Mouse (Mus musculus) kidney, embryonic 16.5 days (tissue): ENCODE results near the gene Cd5. TPM values are rescaled to one million over a fixed set of nuclear protein-coding genes. Genes with fewer than 3 reads are reported as not detected.
A peak's percentile ranks its signal among the peaks of the same experiment; 100 is the strongest.

ENCODE experiments used
- ATAC-seq: fragments of 200-750 bp; cut with Nextera tagmentation; 2 replicates; pipeline ENCODE4 v1.8.0; 2017; ENCODE audit warnings: moderate TSS enrichment; ENCODE audit not compliant: low FRiP score, low TSS enrichment
- H3K27ac ChIP-seq: fragments of 300-500 bp; sonication (generic); 2 replicates; pipeline ENCODE4 v1.5.1; 2014; ENCODE audit warnings: low read length
- H3K27me3 ChIP-seq: fragments of 300-500 bp; sonication (generic); 2 replicates; pipeline ENCODE4 v1.6.1; 2014; ENCODE audit warnings: low read length, control low read depth, mixed read lengths; ENCODE audit not compliant: insufficient read depth
- H3K36me3 ChIP-seq: fragments of 300-500 bp; sonication (generic); 2 replicates; pipeline ENCODE4 v1.6.1; 2014; ENCODE audit warnings: low read length, control low read depth, mixed read lengths; ENCODE audit not compliant: insufficient read depth
- H3K4me1 ChIP-seq: fragments of 300-500 bp; sonication (generic); 2 replicates; pipeline ENCODE4 v1.6.1; 2014; ENCODE audit warnings: low read length, control low read depth, mixed read lengths; ENCODE audit not compliant: insufficient read depth
- H3K4me2 ChIP-seq: fragments of 300-500 bp; sonication (generic); replicated peaks from 2 replicates; pipeline ENCODE4 v1.6.1; 2014; ENCODE audit warnings: low read depth, low read length
- H3K4me3 ChIP-seq: fragments of 300-500 bp; sonication (generic); 2 replicates; pipeline ENCODE4 v1.5.1; 2014; ENCODE audit warnings: mild to moderate bottlenecking, low read length
- H3K9ac ChIP-seq: fragments of 300-500 bp; sonication (generic); replicated peaks from 2 replicates; pipeline ENCODE4 v1.6.1; 2014; ENCODE audit warnings: low read length
- H3K9me3 ChIP-seq: fragments of 300-500 bp; sonication (generic); 2 replicates; pipeline ENCODE4 v1.6.1; 2016; ENCODE audit warnings: low read length, control low read depth
- WGBS: fragments of 180-500 bp; shearing (Covaris S2); extraction: QIAGEN DNeasy Blood & Tissue Kit; methylation state at CpG from one replicate; pipeline ENCODE4 v1.1.7; 2014; 5-methylcytosine and 5-hydroxymethylcytosine counted together
- polyA plus RNA-seq: library from polyadenylated mRNA; unstranded; fragments of >200 nt; fragmentation: Nextera tagmentation; extraction: Ambion mirVana; gene quantifications from 2 replicates; pipeline ENCODE4 v1.2.1, GENCODE M21; 2015

Gene Cd5
- polyA plus RNA-seq, 1 experiment from 2014 or later, result 0.19 TPM

GRCm38 (mm10) chr19:10710088-10710511, 28.7 kb downstream of the Cd5 start:
- no peak overlapping the region for H3K4me2 ChIP-seq
- WGBS, result 83% methylated on average over 9 of the region's 9 CpGs
- H3K4me1 ChIP-seq, result peaks cover 4% of the 10 kb centered on the region; the same call in 1 of the 2 replicates
- peak; percentile 5; the same call in 1 of the 2 replicates for ATAC-seq
- no peak overlapping the region for H3K27ac ChIP-seq
- no peaks in the 10 kb centered on the region for H3K9me3 ChIP-seq
- no peak overlapping the region for H3K9ac ChIP-seq
- H3K36me3 ChIP-seq, result peaks cover 38% of the 10 kb centered on the region
- no peaks in the 10 kb centered on the region for H3K27me3 ChIP-seq
- no peak overlapping the region for H3K4me3 ChIP-seq

GRCm38 (mm10) chr19:10709360-10710087, 29.3 kb downstream of the Cd5 start:
- peak; percentile 75 for ATAC-seq
- 23% methylated on average over 8 of the region's 8 CpGs for WGBS
- peaks cover 38% of the 10 kb centered on the region for H3K36me3 ChIP-seq

GRCm38 (mm10) chr19:10708900-10709299, 29.9 kb downstream of the Cd5 start:
- no peak for ATAC-seq
- peaks cover 4% of the 10 kb centered on the region; the same call in 1 of the 2 replicates for H3K4me1 ChIP-seq
- no peaks in the 10 kb centered on the region for H3K27me3 ChIP-seq
- no peak overlapping the region for H3K27ac ChIP-seq
- H3K9ac ChIP-seq, result 0 out of 2 replicates have a peak overlapping the region, but pooled peaks have one; percentile 7
- 79% methylated on average over 6 of the region's 6 CpGs for WGBS
- H3K4me3 ChIP-seq, result no peak overlapping the region
- no peaks in the 10 kb centered on the region for H3K9me3 ChIP-seq
- H3K4me2 ChIP-seq, result no peak overlapping the region
- peaks cover 38% of the 10 kb centered on the region for H3K36me3 ChIP-seq

More at GRCm38 (mm10) chr19:10709360-10710087, 29.3 kb downstream of the Cd5 start:
- Histone ChIP-seq H3K27me3 (no peaks in the 10 kb centered on the region), H3K4me1 (peaks cover 4% of the 10 kb centered on the region; the same call in 1 of the 2 replicates), H3K4me2 (no peak overlapping the region), H3K4me3 (no peak overlapping the region), H3K9me3 (no peaks in the 10 kb centered on the region), H3K9ac (0 out of 2 replicates have a peak overlapping the region, but pooled peaks have one; percentile 7), H3K27ac (no peak overlapping the region)

DNA sequence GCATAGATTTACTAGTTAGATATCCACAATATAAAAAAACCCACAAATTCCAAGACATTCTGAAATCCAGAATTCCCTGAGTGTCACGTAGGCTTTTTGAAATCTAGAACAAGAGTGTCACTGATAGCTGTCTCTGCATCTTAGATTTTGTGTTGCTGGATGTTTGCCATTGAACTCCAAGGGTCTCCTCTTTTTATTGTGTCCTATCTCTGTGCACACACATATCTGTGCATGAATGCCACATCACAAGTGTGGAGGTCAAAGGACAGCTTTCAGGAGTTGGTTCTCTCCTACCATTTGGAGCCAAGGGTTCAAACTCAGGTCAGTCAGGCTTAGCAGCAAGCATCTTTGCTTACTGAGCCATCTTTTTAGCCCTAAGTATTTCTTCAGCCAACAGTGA, 30.9 kb downstream of the Cd5 start:
- no peaks in the 10 kb centered on the region for H3K9me3 ChIP-seq
- peaks cover 33% of the 10 kb centered on the region for H3K36me3 ChIP-seq
- H3K4me2 ChIP-seq, result no peak overlapping the region
- 91% methylated on average over 1 of the region's 1 CpGs for WGBS
- no peak overlapping the region for H3K27ac ChIP-seq
- H3K4me3 ChIP-seq, result no peak overlapping the region
- no peak overlapping the region for H3K9ac ChIP-seq
- H3K27me3 ChIP-seq, result no peaks in the 10 kb centered on the region
- H3K4me1 ChIP-seq, result peaks cover 4% of the 10 kb centered on the region; the same call in 1 of the 2 replicates
- no peak for ATAC-seq

DNA sequence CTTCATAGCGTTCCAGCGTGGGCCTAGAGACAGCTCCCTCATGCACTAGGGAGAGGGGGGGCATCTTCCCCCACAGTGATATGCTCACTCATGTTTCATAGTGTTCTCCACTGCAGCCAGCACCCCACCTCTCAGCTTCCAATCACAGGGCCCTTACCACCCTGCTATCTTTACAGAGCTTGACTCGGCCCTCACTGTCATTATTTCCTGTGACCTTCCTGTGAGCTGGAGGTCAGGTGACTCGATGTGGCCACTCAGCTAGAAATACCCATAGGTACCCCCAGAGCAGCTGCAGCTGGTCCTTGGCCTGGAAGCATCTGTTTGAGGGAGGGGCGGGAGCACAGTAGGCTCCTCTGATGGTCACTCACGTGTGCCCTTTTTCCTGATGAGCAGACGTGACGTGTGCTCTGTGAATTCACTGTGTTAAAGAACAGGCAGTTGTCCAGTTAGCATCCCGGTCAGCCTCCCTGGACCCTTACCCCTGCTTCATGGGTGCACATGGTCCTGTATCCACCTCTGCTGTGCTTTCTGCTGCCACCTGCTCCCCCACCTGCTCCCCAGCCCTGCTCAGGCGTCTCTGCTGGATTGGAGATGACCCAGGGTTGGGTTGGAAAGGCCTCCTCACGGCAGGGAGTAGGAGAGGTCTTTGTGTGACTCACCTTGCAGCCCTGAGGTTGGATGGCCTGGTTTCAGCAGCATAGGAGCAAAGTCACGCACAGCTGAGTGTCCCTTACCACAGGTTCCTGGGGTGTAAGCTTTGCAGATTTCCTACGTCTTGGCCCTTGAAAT, 31.5 kb downstream of the Cd5 start:
- 77% methylated on average over 13 of the region's 13 CpGs for WGBS
- no peak for ATAC-seq
- Histone ChIP-seq H3K27me3 (no peaks in the 10 kb centered on the region), H3K9me3 (no peaks in the 10 kb centered on the region), H3K27ac (no peak overlapping the region), H3K9ac (no peak overlapping the region), H3K4me3 (no peak overlapping the region), H3K4me2 (no peak overlapping the region), H3K36me3 (peaks cover 27% of the 10 kb centered on the region), H3K4me1 (peaks cover 4% of the 10 kb centered on the region; the same call in 1 of the 2 replicates)

GRCm38 (mm10) chr19:10703470-10703869, 35.3 kb downstream of the Cd5 start:
- H3K9me3 ChIP-seq, result no peaks in the 10 kb centered on the region
- 0 out of 2 replicates have a peak, but pooled peaks cover 9% of the 10 kb centered on the region for H3K36me3 ChIP-seq
- no peak overlapping the region for H3K27ac ChIP-seq
- H3K27me3 ChIP-seq, result no peaks in the 10 kb centered on the region
- no peak overlapping the region for H3K4me3 ChIP-seq
- H3K9ac ChIP-seq, result no peak overlapping the region
- H3K4me1 ChIP-seq, result peaks cover 30% of the 10 kb centered on the region
- ATAC-seq, result no peak
- no peak overlapping the region for H3K4me2 ChIP-seq
- WGBS, result 85% methylated on average over 8 of the region's 8 CpGs

DNA sequence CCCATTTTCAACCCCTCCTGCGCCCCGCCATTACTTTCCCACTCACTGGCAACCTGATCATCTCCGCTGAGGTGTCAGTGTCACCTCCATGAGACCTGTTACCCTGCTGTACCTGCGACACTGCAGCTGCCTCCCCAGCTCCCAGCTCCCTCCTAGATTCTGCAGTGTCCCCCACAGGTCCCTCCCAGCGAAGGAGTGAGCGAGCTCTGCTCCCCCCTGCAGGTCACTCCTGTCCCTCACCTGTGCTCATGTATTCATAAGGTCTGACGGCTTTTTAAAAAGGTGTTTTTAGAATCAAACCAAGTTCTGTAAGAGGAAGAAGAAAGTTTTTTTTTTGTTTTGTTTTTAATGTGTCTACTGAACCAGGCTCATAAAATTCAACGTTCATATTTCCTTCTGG, 36.7 kb downstream of the Cd5 start:
- Histone ChIP-seq H3K27me3 (no peaks in the 10 kb centered on the region), H3K4me3 (no peak overlapping the region), H3K27ac (no peak overlapping the region), H3K4me1 (peaks cover 44% of the 10 kb centered on the region), H3K4me2 (no peak overlapping the region), H3K9ac (no peak overlapping the region), H3K9me3 (no peaks in the 10 kb centered on the region), H3K36me3 (0 out of 2 replicates have a peak, but pooled peaks cover 1% of the 10 kb centered on the region)
- no peak for ATAC-seq
- 77% methylated on average over 8 of the region's 8 CpGs for WGBS

DNA sequence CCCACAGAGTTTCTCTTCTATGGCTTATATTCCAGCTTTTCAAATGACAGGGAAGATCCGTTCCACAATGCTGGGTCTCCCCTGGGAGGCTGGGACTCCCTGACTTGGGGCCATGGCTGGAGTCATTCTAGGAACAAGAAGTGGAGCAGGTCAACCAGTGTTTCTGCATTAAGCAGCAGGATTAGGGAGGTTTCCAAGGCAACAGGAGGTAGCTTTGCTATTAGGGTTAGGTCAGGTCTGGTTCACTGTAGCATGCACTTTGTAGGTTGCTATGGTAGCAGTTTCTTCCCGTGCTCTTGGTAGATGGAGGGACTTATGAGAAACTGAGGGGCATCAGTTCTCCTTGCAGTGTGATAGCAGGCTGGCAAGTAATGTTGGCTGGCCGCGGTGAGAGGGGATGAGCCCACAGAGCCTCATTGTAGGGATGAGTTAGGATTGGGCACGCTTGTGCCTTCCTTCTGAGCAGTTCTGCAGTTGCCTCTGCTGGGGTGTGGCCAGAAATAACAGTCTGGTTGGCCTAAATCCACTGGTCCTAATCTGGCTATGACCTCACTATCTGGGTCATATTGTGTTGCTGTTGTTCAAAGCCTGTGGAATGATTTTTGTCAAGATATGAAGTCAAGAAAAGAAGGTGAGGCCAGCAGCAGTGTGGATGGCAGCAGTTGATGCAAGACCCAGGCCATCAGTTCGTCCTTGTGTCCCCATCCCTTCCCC, 37.6 kb downstream of the Cd5 start:
- H3K9ac ChIP-seq, result no peak overlapping the region
- no peak for ATAC-seq
- no peak overlapping the region for H3K27ac ChIP-seq
- no peaks in the 10 kb centered on the region for H3K27me3 ChIP-seq
- 61% methylated on average over 6 of the region's 6 CpGs for WGBS
- H3K36me3 ChIP-seq, result no peaks in the 10 kb centered on the region
- H3K4me1 ChIP-seq, result peaks cover 51% of the 10 kb centered on the region
- no peak overlapping the region for H3K4me2 ChIP-seq
- no peaks in the 10 kb centered on the region for H3K9me3 ChIP-seq
- H3K4me3 ChIP-seq, result no peak overlapping the region

DNA sequence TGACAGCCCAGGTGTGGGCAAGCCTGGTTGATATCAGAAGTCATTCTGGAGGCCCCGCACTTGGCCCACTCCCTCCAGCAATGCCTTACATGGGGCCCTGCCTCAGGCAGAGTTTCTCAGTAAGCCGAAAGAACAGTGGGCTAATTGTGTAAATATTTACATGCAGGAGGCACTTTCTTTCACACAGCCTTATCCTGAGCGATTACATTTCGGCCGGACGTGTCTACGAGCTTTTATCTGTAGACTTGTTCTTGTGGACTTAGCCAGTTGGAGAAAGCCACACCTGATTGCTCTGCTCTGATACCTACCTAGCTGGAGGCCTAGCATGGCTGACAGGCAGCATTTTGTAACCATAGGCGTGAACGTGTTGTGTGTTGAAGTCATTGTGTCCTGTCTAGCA, 39.0 kb downstream of the Cd5 start:
- WGBS, result 65% methylated on average over 9 of the region's 9 CpGs
- H3K4me3 ChIP-seq, result no peak overlapping the region
- ATAC-seq, result no peak
- H3K4me1 ChIP-seq, result peaks cover 62% of the 10 kb centered on the region
- H3K27me3 ChIP-seq, result no peaks in the 10 kb centered on the region
- H3K4me2 ChIP-seq, result no peak overlapping the region
- H3K9me3 ChIP-seq, result no peaks in the 10 kb centered on the region
- H3K36me3 ChIP-seq, result no peaks in the 10 kb centered on the region
- H3K27ac ChIP-seq, result 0 out of 2 replicates have a peak overlapping the region, but pooled peaks have one; percentile 8
- peak overlapping the region; percentile 0; the same call in 1 of the 2 replicates for H3K9ac ChIP-seq
